Mouse (Mus musculus): ENCODE measurements around the gene Pdlim3. TPM values are rescaled to one million over a fixed set of nuclear protein-coding genes. Genes with fewer than 3 reads are reported as not detected.
A peak's percentile ranks its signal among the peaks of the same experiment; 100 is the strongest.

Pdlim3 gene
- polyA plus RNA-seq, 1 experiment from 2014 or later: 2.9 TPM

GRCm38 (mm10) chr8:45872077-45872476, 13.2 kb upstream of the Pdlim3 start:
- no peak overlapping the region for H3K4me2 ChIP-seq (replicated peaks; ENCODE audit: low read depth, low read length)
- H3K9me3 ChIP-seq (ENCODE audit: control insufficient read depth, low read length): no peaks in the 10 kb centered on the region
- no peak overlapping the region for H3K4me3 ChIP-seq (ENCODE audit: low read depth, low read length)
- H3K27me3 ChIP-seq (ENCODE audit: control insufficient read depth, insufficient read depth, low read length): no peaks in the 10 kb centered on the region
- 82% methylated on average over 7 of the region's 7 CpGs for WGBS
- no peak for DNase-seq (ENCODE audit: low spot score)
- no peak for ATAC-seq (ENCODE audit: low FRiP score)
- H3K4me1 ChIP-seq (replicated peaks; ENCODE audit: control insufficient read depth, insufficient read depth, low read length): no peaks in the 10 kb centered on the region
- H3K9ac ChIP-seq (ENCODE audit: low read depth, low read length): no peak overlapping the region
- H3K27ac ChIP-seq (ENCODE audit: low read depth, low read length): no peak overlapping the region
- H3K36me3 ChIP-seq (ENCODE audit: control insufficient read depth, insufficient read depth, low read length): no peaks in the 10 kb centered on the region

- H3K4me1 ChIP-seq (replicated peaks; ENCODE audit: control insufficient read depth, insufficient read depth, low read length): no peaks in the 10 kb centered on the region
- peak overlapping the region; percentile 38 for H3K27ac ChIP-seq (ENCODE audit: low read depth, low read length)
- 32% methylated on average over 10 of the region's 10 CpGs for WGBS
- H3K9ac ChIP-seq (ENCODE audit: low read depth, low read length): peak overlapping the region; percentile 44
- H3K9me3 ChIP-seq (ENCODE audit: control insufficient read depth, low read length): no peaks in the 10 kb centered on the region
- no peaks in the 10 kb centered on the region for H3K27me3 ChIP-seq (ENCODE audit: control insufficient read depth, insufficient read depth, low read length)
- DNase-seq (ENCODE audit: low spot score): peak; percentile 64
- peak; percentile 90 for ATAC-seq (ENCODE audit: low FRiP score)
- no peak overlapping the region for H3K4me2 ChIP-seq (replicated peaks; ENCODE audit: low read depth, low read length)
- no peak overlapping the region for H3K4me3 ChIP-seq (ENCODE audit: low read depth, low read length)
- H3K36me3 ChIP-seq (ENCODE audit: control insufficient read depth, insufficient read depth, low read length): no peaks in the 10 kb centered on the region
These were observed 10.2 kb upstream of the Pdlim3 start for GRCm38 (mm10) chr8:45874945-45875626.

DNA sequence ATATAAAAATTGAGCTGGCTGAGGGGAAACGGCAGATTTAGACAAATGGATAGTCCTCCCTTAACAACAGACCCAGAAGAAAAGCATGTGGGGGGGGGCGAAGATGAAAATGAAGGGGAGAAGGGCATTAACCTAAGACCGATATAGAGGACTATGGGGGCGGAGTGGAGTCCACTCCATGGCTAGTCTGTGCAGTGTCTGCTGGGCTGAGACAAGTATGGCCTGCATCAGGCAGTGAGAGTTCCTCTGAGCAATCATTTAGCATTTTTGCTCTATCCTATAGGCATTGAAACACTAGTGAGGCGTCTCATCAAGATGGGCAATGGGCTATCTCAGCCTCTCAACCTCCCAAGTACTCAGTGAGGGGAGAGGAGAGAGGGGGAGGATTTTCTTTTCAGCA, 8.9 kb upstream of the Pdlim3 start:
- no peak overlapping the region for H3K27ac ChIP-seq (ENCODE audit: low read depth, low read length)
- ATAC-seq (ENCODE audit: low FRiP score): no peak
- 72% methylated on average over 5 of the region's 5 CpGs for WGBS

DNA sequence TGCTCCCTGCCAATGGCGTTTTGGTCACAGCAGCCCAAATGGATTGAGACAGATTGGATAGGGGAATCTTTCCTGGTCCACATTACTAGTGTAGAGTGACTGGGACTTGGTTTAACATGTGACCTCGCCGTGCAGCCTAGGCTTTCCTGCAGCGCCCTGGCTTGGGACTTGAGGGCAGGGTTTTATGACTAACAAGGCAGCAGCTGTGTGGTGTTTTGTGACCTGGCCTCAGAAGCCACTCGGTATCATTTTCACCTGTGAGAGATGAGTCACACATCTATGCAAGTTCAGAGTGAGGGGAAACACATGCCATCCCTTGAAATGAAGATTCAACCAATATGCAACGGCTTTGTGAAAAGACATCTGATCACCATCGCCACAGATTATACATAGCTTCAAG, 7.6 kb upstream of the Pdlim3 start:
- ATAC-seq (ENCODE audit: low FRiP score) (no peak), DNase-seq (ENCODE audit: low spot score) (no peak)
- 88% methylated on average over 7 of the region's 7 CpGs for WGBS
- H3K9ac ChIP-seq (ENCODE audit: low read depth, low read length): no peak overlapping the region
- no peaks in the 10 kb centered on the region for H3K9me3 ChIP-seq (ENCODE audit: control insufficient read depth, low read length)
- no peaks in the 10 kb centered on the region for H3K36me3 ChIP-seq (ENCODE audit: control insufficient read depth, insufficient read depth, low read length)
- no peaks in the 10 kb centered on the region for H3K4me1 ChIP-seq (replicated peaks; ENCODE audit: control insufficient read depth, insufficient read depth, low read length)
- H3K4me2 ChIP-seq (replicated peaks; ENCODE audit: low read depth, low read length): no peak overlapping the region
- no peak overlapping the region for H3K4me3 ChIP-seq (ENCODE audit: low read depth, low read length)
- H3K27ac ChIP-seq (ENCODE audit: low read depth, low read length): no peak overlapping the region
- no peaks in the 10 kb centered on the region for H3K27me3 ChIP-seq (ENCODE audit: control insufficient read depth, insufficient read depth, low read length)

More for the DNA sequence above, 8.9 kb upstream of the Pdlim3 start:
- no peaks in the 10 kb centered on the region for H3K36me3 ChIP-seq (ENCODE audit: control insufficient read depth, insufficient read depth, low read length)
- H3K9me3 ChIP-seq (ENCODE audit: control insufficient read depth, low read length): no peaks in the 10 kb centered on the region
- H3K4me2 ChIP-seq (replicated peaks; ENCODE audit: low read depth, low read length): no peak overlapping the region
- no peak overlapping the region for H3K4me3 ChIP-seq (ENCODE audit: low read depth, low read length)
- no peak for DNase-seq (ENCODE audit: low spot score)
- no peaks in the 10 kb centered on the region for H3K27me3 ChIP-seq (ENCODE audit: control insufficient read depth, insufficient read depth, low read length)
- H3K9ac ChIP-seq (ENCODE audit: low read depth, low read length): no peak overlapping the region
- no peaks in the 10 kb centered on the region for H3K4me1 ChIP-seq (replicated peaks; ENCODE audit: control insufficient read depth, insufficient read depth, low read length)

DNA sequence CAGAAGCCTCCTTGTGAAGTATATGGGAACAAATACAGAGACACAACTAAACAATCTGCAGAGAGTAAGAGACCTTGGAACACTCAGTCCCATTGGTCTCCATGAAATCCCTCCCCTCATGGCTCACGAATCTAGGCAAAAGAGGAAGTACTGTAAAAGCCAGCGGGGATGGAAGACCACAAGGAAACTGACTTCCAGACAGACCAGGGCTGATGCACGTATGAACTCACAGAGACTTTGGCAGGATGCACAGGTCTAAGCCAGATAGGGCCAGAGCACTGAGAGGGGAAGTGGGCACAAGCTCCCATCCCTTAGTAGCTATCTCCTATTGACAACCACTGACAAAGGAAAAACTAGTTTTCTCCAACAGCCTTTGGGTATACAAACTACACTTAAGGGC, 4.8 kb upstream of the Pdlim3 start:
- WGBS: 91% methylated on average over 3 of the region's 3 CpGs
- no peak for ATAC-seq (ENCODE audit: low FRiP score)
- Histone ChIP-seq H3K4me2 (replicated peaks; ENCODE audit: low read depth, low read length) (no peak overlapping the region), H3K36me3 (ENCODE audit: control insufficient read depth, insufficient read depth, low read length) (no peaks in the 10 kb centered on the region), H3K9ac (ENCODE audit: low read depth, low read length) (no peak overlapping the region), H3K4me3 (ENCODE audit: low read depth, low read length) (no peak overlapping the region), H3K9me3 (ENCODE audit: control insufficient read depth, low read length) (no peaks in the 10 kb centered on the region), H3K27ac (ENCODE audit: low read depth, low read length) (no peak overlapping the region), H3K27me3 (ENCODE audit: control insufficient read depth, insufficient read depth, low read length) (no peaks in the 10 kb centered on the region), H3K4me1 (replicated peaks; ENCODE audit: control insufficient read depth, insufficient read depth, low read length) (0 out of 2 replicates have a peak, but pooled peaks cover 3% of the 10 kb centered on the region)
- no peak for DNase-seq (ENCODE audit: low spot score)

- DNase-seq (ENCODE audit: low spot score) (no peak), ATAC-seq (ENCODE audit: low FRiP score) (no peak)
- Histone ChIP-seq H3K27me3 (ENCODE audit: control insufficient read depth, insufficient read depth, low read length) (no peaks in the 10 kb centered on the region), H3K4me3 (ENCODE audit: low read depth, low read length) (no peak overlapping the region), H3K36me3 (ENCODE audit: control insufficient read depth, insufficient read depth, low read length) (no peaks in the 10 kb centered on the region), H3K4me1 (replicated peaks; ENCODE audit: control insufficient read depth, insufficient read depth, low read length) (0 out of 2 replicates have a peak, but pooled peaks cover 3% of the 10 kb centered on the region), H3K27ac (ENCODE audit: low read depth, low read length) (no peak overlapping the region), H3K4me2 (replicated peaks; ENCODE audit: low read depth, low read length) (no peak overlapping the region), H3K9me3 (ENCODE audit: control insufficient read depth, low read length) (no peaks in the 10 kb centered on the region), H3K9ac (ENCODE audit: low read depth, low read length) (no peak overlapping the region)
- WGBS: 95% methylated on average over 8 of the region's 8 CpGs
These were observed 3.5 kb upstream of the Pdlim3 start for GRCm38 (mm10) chr8:45881726-45882125.

GRCm38 (mm10) chr8:45883793-45884192, 1.5 kb upstream of the Pdlim3 start:
- 64% methylated on average over 4 of the region's 4 CpGs for WGBS
- Histone ChIP-seq H3K4me2 (replicated peaks; ENCODE audit: low read depth, low read length) (no peak overlapping the region), H3K4me3 (ENCODE audit: low read depth, low read length) (no peak overlapping the region), H3K27me3 (ENCODE audit: control insufficient read depth, insufficient read depth, low read length) (no peaks in the 10 kb centered on the region), H3K9ac (ENCODE audit: low read depth, low read length) (no peak overlapping the region), H3K4me1 (replicated peaks; ENCODE audit: control insufficient read depth, insufficient read depth, low read length) (0 out of 2 replicates have a peak, but pooled peaks cover 3% of the 10 kb centered on the region), H3K36me3 (ENCODE audit: control insufficient read depth, insufficient read depth, low read length) (no peaks in the 10 kb centered on the region), H3K27ac (ENCODE audit: low read depth, low read length) (no peak overlapping the region), H3K9me3 (ENCODE audit: control insufficient read depth, low read length) (no peaks in the 10 kb centered on the region)
- no peak for DNase-seq (ENCODE audit: low spot score)
- no peak for ATAC-seq (ENCODE audit: low FRiP score)

DNA sequence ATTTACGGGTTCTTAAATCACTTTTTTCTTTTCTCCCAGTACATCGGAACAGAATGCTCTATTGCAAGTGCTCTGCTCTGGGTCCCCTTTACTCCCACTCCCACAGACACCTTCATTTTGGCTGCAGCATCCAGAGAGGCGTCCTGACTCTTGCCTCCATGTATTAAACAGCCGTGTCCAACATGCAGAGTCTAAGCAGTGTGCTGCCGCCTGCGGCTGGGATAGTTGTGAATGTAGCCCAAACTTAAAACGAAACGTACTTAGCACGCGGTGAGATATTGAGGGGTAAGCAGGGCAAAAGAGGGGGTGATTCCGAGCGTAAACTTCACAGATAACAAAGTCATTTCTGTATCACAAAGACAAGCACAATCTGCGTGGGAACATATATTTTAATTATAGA, 709 bp upstream of the Pdlim3 start:
- Histone ChIP-seq H3K9me3 (ENCODE audit: control insufficient read depth, low read length) (no peaks in the 10 kb centered on the region), H3K4me2 (replicated peaks; ENCODE audit: low read depth, low read length) (peak overlapping the region; percentile 60), H3K4me3 (ENCODE audit: low read depth, low read length) (peak overlapping the region; percentile 24; the same call in 1 of the 2 replicates), H3K4me1 (replicated peaks; ENCODE audit: control insufficient read depth, insufficient read depth, low read length) (0 out of 2 replicates have a peak, but pooled peaks cover 3% of the 10 kb centered on the region), H3K27ac (ENCODE audit: low read depth, low read length) (no peak overlapping the region), H3K27me3 (ENCODE audit: control insufficient read depth, insufficient read depth, low read length) (no peaks in the 10 kb centered on the region), H3K9ac (ENCODE audit: low read depth, low read length) (no peak overlapping the region), H3K36me3 (ENCODE audit: control insufficient read depth, insufficient read depth, low read length) (no peaks in the 10 kb centered on the region)
- ATAC-seq (ENCODE audit: low FRiP score) (no peak), DNase-seq (ENCODE audit: low spot score) (peak; percentile 43)
- 19% methylated on average over 13 of the region's 13 CpGs for WGBS

GRCm38 (mm10) chr8:45885775-45886174, 514 bp downstream of the Pdlim3 start:
- Histone ChIP-seq H3K36me3 (ENCODE audit: control insufficient read depth, insufficient read depth, low read length) (no peaks in the 10 kb centered on the region), H3K27me3 (ENCODE audit: control insufficient read depth, insufficient read depth, low read length) (no peaks in the 10 kb centered on the region), H3K9me3 (ENCODE audit: control insufficient read depth, low read length) (no peaks in the 10 kb centered on the region), H3K9ac (ENCODE audit: low read depth, low read length) (no peak overlapping the region), H3K4me2 (replicated peaks; ENCODE audit: low read depth, low read length) (peak overlapping the region; percentile 60), H3K27ac (ENCODE audit: low read depth, low read length) (no peak overlapping the region), H3K4me3 (ENCODE audit: low read depth, low read length) (peak overlapping the region; percentile 24), H3K4me1 (replicated peaks; ENCODE audit: control insufficient read depth, insufficient read depth, low read length) (0 out of 2 replicates have a peak, but pooled peaks cover 3% of the 10 kb centered on the region)
- 41% methylated on average over 2 of the region's 2 CpGs for WGBS
- ATAC-seq (ENCODE audit: low FRiP score) (peak; percentile 44; the same call in 1 of the 2 replicates), DNase-seq (ENCODE audit: low spot score) (no peak)

All from hindbrain, embryonic 11.5 days (tissue).